Mouse (Mus musculus): ENCODE measurements around the gene Akap1.

- peak in 1 of 3 experiments; percentile 87 for TF ChIP-seq MYOG (IDR thresholded peaks at IDR 0.05; ENCODE audit: control insufficient read depth in 1 of 3, insufficient read depth in 1 of 3, insufficient read length in 2 of 3, low read depth in 2 of 3)
- TF ChIP-seq POLR2A (IDR thresholded peaks at IDR 0.05; ENCODE audit: insufficient read length, low read depth) = no peak
- no peak for TF ChIP-seq E2F4 (IDR thresholded peaks at IDR 0.05; ENCODE audit: insufficient read depth)
- no peak for TF ChIP-seq POLR2AphosphoS2 (IDR thresholded peaks at IDR 0.05; ENCODE audit: insufficient read length, low read depth)
- TF ChIP-seq REST (IDR thresholded peaks at IDR 0.05; ENCODE audit: insufficient read depth, insufficient read length) = no peak
- peak in 2 of 3 experiments; percentile 47 to 71 for TF ChIP-seq MYOD1 (IDR thresholded peaks at IDR 0.05; ENCODE audit: control insufficient read depth in 1 of 3, insufficient read length in 2 of 3, low read depth in 2 of 3)
- no peak for TF ChIP-seq MAX (IDR thresholded peaks at IDR 0.05; ENCODE audit: low read depth)
Observed at GRCm38 (mm10) chr11:88834606-88835005, 29.8 kb downstream of the Akap1 start.

All from myocyte (in vitro differentiated cells).